Mouse (Mus musculus) brain, embryonic 14.5 days (tissue): ENCODE data around the gene Vps13d. TPM values are rescaled to one million over a fixed set of nuclear protein-coding genes. Genes with fewer than 3 reads are reported as not detected.

Experiments used
- DNase-seq: peaks from one replicate; pipeline ENCODE4 v3.0.0-alpha.2; 2011; ENCODE audit warnings: low read depth
- CTCF ChIP-seq: fragments of 200-500 bp; IDR thresholded peaks from 2 replicates; pipeline ENCODE4 v1.5.1; 2012; ENCODE audit warnings: inconsistent platforms, mild to moderate bottlenecking, moderate library complexity, borderline replicate concordance; ENCODE audit not compliant: insufficient read depth, insufficient read length; ENCODE audit errors: extremely low read depth
- POLR2A ChIP-seq: fragments of 200-500 bp; IDR thresholded peaks from 2 replicates; pipeline ENCODE4 v1.6.1; 2012; ENCODE audit warnings: mild to moderate bottlenecking, inconsistent platforms, borderline replicate concordance; ENCODE audit not compliant: poor library complexity, insufficient read depth, insufficient read length, severe bottlenecking; ENCODE audit errors: extremely low read depth
- polyA plus RNA-seq: library from polyadenylated mRNA; depleted of rRNA; stranded (reverse); fragments of >200 nt; gene quantifications from 2 replicates; pipeline ENCODE4 v1.2.3, GENCODE M21; 2012

Gene Vps13d
- polyA plus RNA-seq, 1 experiment: 26.9 TPM

- TF ChIP-seq CTCF: no peak
- TF ChIP-seq POLR2A: no peak
Observed at GRCm38 (mm10) chr4:145056346-145056745, 138.5 kb downstream of the Vps13d start.

GRCm38 (mm10) chr4:145055792-145056191, 139.0 kb downstream of the Vps13d start:
- TF ChIP-seq POLR2A: no peak
- no peak for TF ChIP-seq CTCF
- no peak for DNase-seq

More at GRCm38 (mm10) chr4:145056346-145056745, 138.5 kb downstream of the Vps13d start:
- no peak for DNase-seq

DNA sequence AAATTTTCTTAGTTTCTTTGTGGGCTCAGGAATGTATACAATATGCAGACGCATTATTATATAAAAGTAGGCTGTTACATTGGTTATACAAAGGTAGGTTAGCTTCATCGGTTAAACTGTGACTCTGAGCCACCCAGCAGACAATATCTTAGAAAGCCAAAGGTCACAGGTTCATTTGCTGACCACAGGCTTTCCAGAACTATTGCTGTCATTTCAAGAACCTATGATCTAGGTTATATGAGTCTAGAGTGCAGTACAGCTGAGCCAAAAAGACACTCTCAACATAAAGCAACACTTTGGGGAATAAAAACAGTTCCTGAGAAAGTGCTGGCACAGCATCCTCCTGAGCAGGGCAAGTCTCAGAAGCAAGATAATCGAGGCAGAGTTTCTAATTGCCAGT, 140.4 kb downstream of the Vps13d start:
- TF ChIP-seq POLR2A (no peak), CTCF (no peak)
- DNase-seq: no peak

- no peak for DNase-seq
- TF ChIP-seq CTCF (no peak), POLR2A (no peak)
Observed at GRCm38 (mm10) chr4:145052697-145053096, 142.1 kb downstream of the Vps13d start.

- TF ChIP-seq CTCF: no peak
- TF ChIP-seq POLR2A: no peak
- peak; percentile 13 for DNase-seq
Observed at GRCm38 (mm10) chr4:145052282-145052681, 142.5 kb downstream of the Vps13d start.

- no peak for TF ChIP-seq POLR2A
- no peak for TF ChIP-seq CTCF
- DNase-seq: peak; percentile 58
Observed at GRCm38 (mm10) chr4:145051209-145051969, 143.4 kb downstream of the Vps13d start.

DNA sequence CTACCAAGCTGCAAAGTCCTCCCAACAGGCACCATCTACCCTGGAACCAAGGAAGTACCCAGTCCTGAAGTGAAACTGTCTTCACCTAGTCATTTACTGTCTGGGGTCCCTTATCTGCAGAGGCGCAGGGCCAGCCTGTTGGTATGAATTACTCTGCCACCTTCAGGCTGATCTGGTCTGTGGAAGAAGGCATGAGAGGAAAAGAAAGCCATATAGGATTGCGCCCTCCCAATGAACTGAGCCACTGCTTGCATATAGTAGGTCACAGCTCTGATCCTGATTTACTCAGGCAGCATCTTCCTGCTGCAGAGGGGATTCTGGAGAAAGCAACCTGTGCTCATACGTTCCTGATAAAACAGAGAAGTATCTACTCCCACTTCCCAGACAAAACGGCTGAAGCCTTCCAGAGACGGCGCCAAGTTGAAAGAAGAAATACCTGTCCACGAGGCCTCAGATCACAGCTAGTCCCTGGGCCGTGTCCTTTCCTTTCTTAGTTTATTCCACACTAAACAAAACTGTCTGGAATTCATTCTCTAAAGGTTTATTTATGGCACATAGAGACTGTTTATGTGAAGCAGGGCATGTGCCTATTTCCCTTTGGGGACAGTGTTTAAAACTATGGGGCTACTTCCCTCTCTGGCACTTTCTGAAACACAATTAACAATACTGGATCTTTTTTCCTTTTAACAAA, 144.1 kb downstream of the Vps13d start:
- peak; percentile 40 for DNase-seq
- no peak for TF ChIP-seq POLR2A
- TF ChIP-seq CTCF: peak; percentile 30; the same call in 1 of the 2 replicates

- DNase-seq: no peak
- TF ChIP-seq POLR2A: no peak
- no peak for TF ChIP-seq CTCF
Observed at GRCm38 (mm10) chr4:145047964-145048363, 146.8 kb downstream of the Vps13d start.

GRCm38 (mm10) chr4:145046032-145046401, 148.8 kb downstream of the Vps13d start:
- DNase-seq: no peak
- no peak for TF ChIP-seq CTCF
- no peak for TF ChIP-seq POLR2A

DNA sequence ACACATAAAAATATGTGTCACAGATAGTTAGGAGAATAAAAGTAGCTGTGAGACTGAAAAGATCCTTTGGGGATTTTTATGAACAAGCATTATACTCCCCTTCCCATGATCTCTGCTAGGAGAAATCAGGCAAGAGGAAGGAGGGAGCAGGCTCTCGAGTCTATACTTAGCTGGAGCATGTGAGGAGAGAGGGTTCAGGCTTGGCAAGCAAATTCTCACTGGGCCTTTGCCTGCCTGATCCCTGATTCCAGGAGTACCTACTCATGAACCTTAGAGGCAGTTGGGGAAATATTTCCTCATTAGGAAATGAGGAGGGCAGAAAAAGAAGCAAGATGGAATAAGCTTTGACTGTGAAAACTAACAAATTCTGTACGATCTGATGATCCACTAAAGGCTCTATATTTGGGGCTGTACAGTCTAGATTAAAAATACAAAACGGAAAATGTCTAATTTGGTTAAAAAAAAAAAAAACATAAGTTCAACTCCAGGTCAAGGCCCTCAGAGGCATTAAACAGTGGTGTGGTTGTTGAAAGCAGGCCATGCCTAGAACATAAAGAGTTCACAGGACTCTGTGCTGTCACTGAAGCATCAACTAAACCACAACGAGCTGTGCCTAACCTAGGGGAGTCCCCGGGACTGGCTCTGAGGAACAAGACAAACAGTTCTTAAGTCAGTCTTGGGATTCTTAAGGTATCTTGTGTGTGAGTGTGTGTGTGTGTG, 149.3 kb downstream of the Vps13d start:
- TF ChIP-seq POLR2A (no peak), CTCF (no peak)
- DNase-seq: no peak

DNA sequence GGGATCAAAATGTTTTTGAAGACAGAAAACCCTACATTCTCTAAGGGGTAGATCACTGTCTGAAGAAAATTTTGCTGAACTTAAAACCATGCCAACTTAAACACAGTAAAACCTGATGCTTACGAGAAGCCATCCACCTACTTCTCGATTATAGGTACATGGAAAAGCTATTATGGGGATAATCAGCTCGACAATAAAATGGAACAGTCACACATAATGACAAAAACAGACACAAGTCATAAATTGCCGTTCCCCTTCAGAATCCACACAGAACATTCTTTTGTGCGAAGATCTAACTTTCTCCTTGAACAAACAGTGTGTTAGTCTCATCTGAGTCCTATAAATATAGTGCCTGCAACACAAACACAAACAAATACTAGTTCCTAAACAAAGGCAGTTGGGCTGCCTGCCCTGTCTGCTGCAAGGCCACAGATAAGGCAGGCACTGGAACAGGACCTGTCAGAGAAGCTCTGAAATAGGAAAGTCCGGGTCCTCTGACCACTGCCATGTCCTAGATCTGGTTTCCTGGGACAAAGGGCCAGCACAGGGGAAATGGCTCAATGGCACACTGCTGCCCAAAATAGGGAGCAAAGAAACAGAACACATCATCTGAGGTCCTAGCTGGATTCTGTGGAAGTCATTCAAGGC, 153.5 kb downstream of the Vps13d start:
- DNase-seq: no peak

More for the DNA sequence above, 153.5 kb downstream of the Vps13d start:
- no peak for TF ChIP-seq CTCF
- no peak for TF ChIP-seq POLR2A
